Comparison of ENCODE assay signal across 8 mouse cellular contexts in the genomic region with DNA sequence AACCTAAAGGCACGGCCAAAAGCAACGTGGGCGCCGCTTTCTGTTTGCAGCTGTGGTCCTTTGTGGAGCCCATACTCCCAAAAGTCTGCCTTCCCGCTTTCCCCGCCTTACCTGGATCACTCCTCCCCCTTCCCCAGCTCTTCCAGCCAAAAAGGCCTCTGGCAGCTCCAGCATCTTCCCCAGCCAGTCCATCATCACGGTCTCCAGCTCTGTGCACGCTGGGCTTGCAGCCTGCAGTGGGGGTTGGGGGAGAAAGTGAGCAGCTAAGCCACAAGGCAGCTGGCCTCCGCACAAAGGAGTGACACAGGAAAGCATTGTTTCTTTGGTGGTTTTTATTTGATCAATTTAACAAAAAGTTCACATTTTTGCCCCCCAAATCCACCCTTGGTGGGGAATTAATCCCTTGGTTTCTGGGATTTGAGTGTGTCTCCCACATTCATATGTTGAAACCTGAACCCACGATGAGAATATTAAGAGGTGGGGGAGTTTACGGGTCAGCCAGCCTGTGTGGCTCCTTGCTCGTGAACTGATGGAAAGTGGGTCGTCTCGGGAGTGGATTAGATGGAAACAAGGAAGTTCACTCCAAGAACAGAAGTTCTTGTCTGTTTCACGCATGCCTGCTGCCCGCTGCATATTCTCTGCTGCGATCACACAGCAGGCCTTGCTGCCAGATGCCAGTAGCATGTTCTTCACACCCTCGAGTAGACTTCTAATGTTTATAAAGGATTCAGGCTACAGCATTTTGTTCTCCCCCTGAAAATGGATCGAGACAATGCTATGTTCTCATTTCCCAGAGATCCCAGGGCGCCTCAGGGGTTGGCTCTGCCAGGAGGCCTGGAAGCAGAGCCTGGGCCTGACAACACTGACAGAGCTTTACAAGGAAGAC. TPM values are rescaled to one million over a fixed set of nuclear protein-coding genes. Genes with fewer than 3 reads are reported as not detected.
A peak's percentile ranks its signal among the peaks of the same experiment; 100 is the strongest.
DNase-seq lines count a peak whose midpoint lies in the region; ATAC-seq and TF ChIP-seq lines count a peak whose summit lies in the region.
"Had no signal": no experiment of that assay in that cellular context is flagged by ENCODE, and none has a peak within 500 bp of the region (broad histone marks: within the 10 kb centered on the region; RNA-seq: fewer than 3 reads in every experiment).

No protein-coding gene starts in this region.

- 0 out of 2 replicates have a peak, but pooled peaks cover under 1% of the 10 kb centered on the region for H3K4me1 ChIP-seq in forebrain, postnatal 0 days (ENCODE audit: insufficient read depth)

- no peak overlapping the region for H3K4me3 ChIP-seq in forebrain, postnatal 0 days (ENCODE audit: low read depth, low read length)
- H3K4me3 ChIP-seq: liver, embryonic 13.5 days had no signal

- no peak overlapping the region for H3K4me2 ChIP-seq in forebrain, postnatal 0 days (ENCODE audit: low read depth)
- H3K4me2 ChIP-seq: liver, embryonic 13.5 days had no signal

- no peak overlapping the region for H3K9ac ChIP-seq in forebrain, postnatal 0 days
- H3K9ac ChIP-seq: liver, embryonic 13.5 days had no signal

- no peaks in the 10 kb centered on the region for H3K36me3 ChIP-seq in forebrain, postnatal 0 days (ENCODE audit: insufficient read depth)
- H3K36me3 ChIP-seq: liver, embryonic 13.5 days had no signal

- TF ChIP-seq CTCF in forebrain, postnatal 0 days (IDR thresholded peaks at IDR 0.05; ENCODE audit: low read depth), result no peak

- H3K27ac ChIP-seq in forebrain, postnatal 0 days (ENCODE audit: low read depth, low read length), result no peak overlapping the region
- H3K27ac ChIP-seq: liver, embryonic 13.5 days had no signal

- no peaks in the 10 kb centered on the region for H3K27me3 ChIP-seq in forebrain, postnatal 0 days (ENCODE audit: insufficient read depth, low read length)
- H3K27me3 ChIP-seq: liver, embryonic 13.5 days had no signal

- intact Hi-C loops in heart, postnatal 25 days (cut with DNase I), result no loop called here

- no peaks in the 10 kb centered on the region for H3K9me3 ChIP-seq in forebrain, postnatal 0 days (ENCODE audit: low read length)
- H3K9me3 ChIP-seq: liver, embryonic 13.5 days had no signal

- ATAC-seq in forebrain, postnatal 0 days, result peak; percentile 18; the same call in 1 of the 2 replicates
- no peak for ATAC-seq in inflammation-experienced regulatory T-cells, adult 6 months

- 42% methylated on average over 20 of the region's 20 CpGs for WGBS in forebrain, postnatal 0 days

- peak; percentile 42 to 45 for DNase-seq in right cerebral cortex, postnatal 10 days (ENCODE audit: low spot score in 2 of 2)
- DNase-seq in right cerebral cortex, postnatal 25 days, result no peak
- DNase-seq in forebrain, postnatal 0 days, result peak; percentile 19
- peak; percentile 46 for DNase-seq in heart, postnatal 25 days (ENCODE audit: low spot score)
- DNase-seq in lung, postnatal 14 days, result peak; percentile 47
- DNase-seq in yolk sac, embryonic 10.5 days (ENCODE audit: low spot score), result no peak
- DNase-seq: liver, embryonic 13.5 days had no signal

RNA-seq across cellular contexts. Expression of a gene that starts 24.7 kb away (rescaled TPM):
- 7.2 and 13.6 TPM in 2 replicates for total RNA-seq in forebrain, postnatal 0 days (2014; rRNA removed)
- 5.6 and 8.6 TPM in 2 replicates for polyA plus RNA-seq in forebrain, postnatal 0 days (2015; fragmentation: Nextera tagmentation; extraction: Ambion mirVana)
- total RNA-seq in heart, postnatal 25 days (2021), result 1 to 10 TPM; 2.5 TPM
- polyA plus RNA-seq in inflammation-experienced regulatory T-cells, adult 6 months (2017; shearing (Covaris generic)), result 1 to 10 TPM in 2 of 3 experiments, under 1 TPM in 1; 0.62 to 4.9 (median 1.3) TPM

Comparison
In these comparisons a context has a peak if more than half of its experiments do, and no peak if none do; other contexts are left out.
1. DNase-seq: peak in right cerebral cortex, postnatal 10 days (2 of 2), forebrain, postnatal 0 days (single experiment), heart, postnatal 25 days (single experiment) and lung, postnatal 14 days (single experiment); none in right cerebral cortex, postnatal 25 days (single experiment) and yolk sac, embryonic 10.5 days (single experiment).